Mouse (Mus musculus) c-Kit-positive CD71-positive TER-119-positive erythroid progenitor cells, embryonic 14.5 days (primary cell): Measurements from ENCODE around the gene Cep290.

Experiments
- DNase-seq: peaks from one replicate; pipeline ENCODE4 v3.0.0-alpha.2; 2013; ENCODE audit warnings: low spot score

Cep290 gene

DNA sequence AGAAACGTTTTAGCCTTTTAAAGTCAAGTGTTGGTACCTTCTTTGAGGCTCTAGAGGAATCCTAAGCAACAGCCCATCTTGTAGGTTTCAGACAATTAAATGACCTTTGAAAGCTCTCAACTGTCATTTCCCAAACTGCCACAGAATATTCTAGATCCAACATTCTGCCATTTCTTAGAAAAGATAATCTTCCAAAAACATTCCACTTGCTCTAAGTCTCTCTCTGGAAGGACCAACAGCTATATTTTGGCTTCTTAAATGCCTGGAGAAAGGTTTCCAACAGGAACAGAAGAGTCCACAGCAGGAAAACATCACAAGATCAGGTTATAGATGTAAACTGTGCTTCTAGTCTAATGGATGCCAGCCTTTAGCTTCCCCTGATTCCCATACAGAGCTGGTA, 103.0 kb downstream of the Cep290 start, which contains the start of the genes 4930430F08Rik and 1700017N19Rik:
Gene 4930430F08Rik, minus strand, starts transcription at position 101 of the 400 bp plus-strand sequence.
Gene 1700017N19Rik, plus strand, starts transcription at position 162 of the 400 bp plus-strand sequence.
- DNase-seq: no peak

- DNase-seq: no peak
Observed at GRCm38 (mm10) chr10:100598339-100598738, 111.0 kb downstream of the Cep290 start.

DNA sequence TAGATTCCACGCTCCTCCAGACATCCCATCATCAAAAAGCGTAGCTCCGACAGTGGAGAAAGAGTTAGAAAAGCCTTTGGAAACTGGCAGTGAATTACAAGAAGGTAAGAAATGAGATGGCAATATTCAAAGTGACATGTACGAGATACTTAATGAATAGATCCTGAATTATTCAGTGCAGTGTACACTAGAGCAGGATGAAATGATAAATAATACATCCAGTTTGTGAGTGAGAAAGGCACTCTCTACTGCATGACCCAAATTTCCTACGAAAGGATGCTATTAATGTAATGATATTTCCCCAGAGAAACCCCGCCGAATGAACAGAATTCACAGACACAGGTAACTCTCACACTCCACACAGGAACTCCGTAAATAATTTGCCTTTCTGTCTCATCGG, 116.2 kb downstream of the Cep290 start:
- DNase-seq: no peak

DNA sequence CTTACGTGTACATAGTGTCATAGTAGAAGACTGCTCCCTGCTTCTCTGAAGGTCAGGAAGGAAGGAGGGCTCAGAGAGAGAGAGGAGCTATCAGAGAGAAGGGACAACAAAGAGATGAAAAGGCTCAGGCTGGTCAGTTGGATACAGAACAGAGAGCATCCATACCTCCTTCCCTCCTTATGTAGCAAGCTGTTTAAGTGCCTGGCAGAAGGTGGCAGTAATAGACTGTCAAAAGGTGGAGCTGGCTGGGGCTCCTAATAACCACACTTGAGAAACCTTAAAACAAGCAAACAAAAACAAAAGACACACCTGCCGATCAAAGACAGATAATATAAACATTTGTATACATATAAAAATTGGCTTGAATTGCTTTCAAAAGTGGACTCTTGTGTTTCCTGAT, 116.9 kb downstream of the Cep290 start:
- no peak for DNase-seq

GRCm38 (mm10) chr10:100617233-100617903, 130.0 kb downstream of the Cep290 start:
- DNase-seq: no peak

DNA sequence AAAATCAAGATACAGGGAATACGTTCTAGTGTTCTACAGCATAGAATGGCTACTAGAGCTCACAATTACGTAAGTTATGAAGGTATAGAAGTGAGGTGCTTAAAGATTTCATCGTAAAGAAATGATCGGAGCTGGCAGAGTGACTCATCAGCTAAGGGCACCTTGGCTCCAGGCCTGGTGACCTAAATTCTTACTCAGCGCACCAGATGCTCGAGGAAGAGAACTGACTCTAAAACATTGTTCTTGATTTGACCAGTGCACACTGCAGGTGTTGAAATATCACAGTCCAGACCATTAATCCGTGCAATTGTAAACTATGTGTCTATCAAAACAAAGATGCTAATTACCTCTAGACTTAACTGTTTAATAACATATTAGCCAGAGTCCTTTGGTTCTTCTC, 132.1 kb downstream of the Cep290 start:
- DNase-seq: no peak

- DNase-seq: no peak
Observed at GRCm38 (mm10) chr10:100620040-100620439, 132.7 kb downstream of the Cep290 start.

DNA sequence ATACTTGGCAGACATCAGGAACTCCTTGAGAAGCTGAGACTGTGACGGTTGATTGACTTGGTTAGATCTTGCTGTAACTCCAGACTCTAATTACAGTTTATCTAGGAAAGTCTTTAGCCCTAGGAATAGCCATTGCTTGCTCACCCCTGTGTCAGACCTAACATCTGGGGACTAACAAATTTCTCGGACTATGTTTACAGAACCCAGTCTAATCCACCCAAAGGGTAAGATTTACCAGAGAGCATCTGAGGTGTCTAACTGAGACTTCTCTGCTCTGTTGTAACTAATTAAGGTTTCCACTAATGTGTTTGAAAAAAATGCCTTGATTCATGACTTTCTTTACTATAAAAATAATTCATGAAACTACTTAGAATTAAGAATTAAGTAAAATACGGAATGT, 135.1 kb downstream of the Cep290 start:
- DNase-seq: no peak
